Mouse (Mus musculus): ENCODE measurements around the gene Abhd4. TPM values are rescaled to one million over a fixed set of nuclear protein-coding genes. Genes with fewer than 3 reads are reported as not detected.

Gene Abhd4
- polyA plus RNA-seq, 1 experiment from 2014 or later: 27.6 TPM

DNA sequence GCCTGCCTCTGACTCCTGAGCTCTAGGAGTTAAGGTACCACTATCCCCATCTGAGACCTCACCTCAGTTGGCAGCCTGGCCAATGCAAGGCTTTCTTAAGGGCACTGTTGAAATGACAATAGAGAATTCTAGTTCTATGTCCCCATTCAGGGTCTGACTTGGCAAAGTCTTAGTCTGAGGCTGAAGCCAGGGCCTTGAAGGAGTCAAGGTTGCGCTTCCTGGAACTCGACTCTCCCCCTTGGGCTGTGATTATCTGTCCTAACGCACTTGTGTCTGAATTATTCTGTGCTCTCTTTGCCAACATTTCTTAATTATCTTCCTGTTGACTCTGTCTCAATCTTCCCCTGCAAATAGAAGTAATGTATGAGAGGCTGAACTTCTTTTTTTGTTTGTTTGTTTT is 46.7 kb downstream of the Abhd4 start:
- 80% methylated on average over 3 of the region's 3 CpGs for WGBS
- Histone ChIP-seq H3K36me3 (ENCODE audit: control insufficient read depth, insufficient read depth, low read length) (no peaks in the 10 kb centered on the region), H3K4me3 (ENCODE audit: low read depth, low read length) (no peak overlapping the region), H3K9ac (ENCODE audit: low read depth, low read length) (no peak overlapping the region), H3K27me3 (replicated peaks; ENCODE audit: control insufficient read depth, insufficient read depth, low read length) (no peaks in the 10 kb centered on the region), H3K9me3 (ENCODE audit: control insufficient read depth, low read length) (no peaks in the 10 kb centered on the region), H3K4me1 (replicated peaks; ENCODE audit: control insufficient read depth, insufficient read depth, low read length) (no peaks in the 10 kb centered on the region), H3K27ac (ENCODE audit: low read depth, low read length) (no peak overlapping the region), H3K4me2 (no peak overlapping the region)
- no peak for ATAC-seq (replicated peaks; ENCODE audit: low FRiP score)
- no peak for DNase-seq (ENCODE audit: low spot score)

GRCm38 (mm10) chr14:54311763-54312162 is 57.8 kb downstream of the Abhd4 start:
- no peak for ATAC-seq (replicated peaks; ENCODE audit: low FRiP score)
- H3K36me3 ChIP-seq (ENCODE audit: control insufficient read depth, insufficient read depth, low read length): no peaks in the 10 kb centered on the region
- 39% methylated on average over 3 of the region's 3 CpGs for WGBS

More at GRCm38 (mm10) chr14:54311763-54312162, 57.8 kb downstream of the Abhd4 start:
- H3K4me1 ChIP-seq (replicated peaks; ENCODE audit: control insufficient read depth, insufficient read depth, low read length): no peaks in the 10 kb centered on the region
- no peak overlapping the region for H3K4me2 ChIP-seq
- H3K27ac ChIP-seq (ENCODE audit: low read depth, low read length): no peak overlapping the region
- H3K9ac ChIP-seq (ENCODE audit: low read depth, low read length): no peak overlapping the region
- H3K27me3 ChIP-seq (replicated peaks; ENCODE audit: control insufficient read depth, insufficient read depth, low read length): no peaks in the 10 kb centered on the region
- DNase-seq (ENCODE audit: low spot score): no peak
- no peaks in the 10 kb centered on the region for H3K9me3 ChIP-seq (ENCODE audit: control insufficient read depth, low read length)
- H3K4me3 ChIP-seq (ENCODE audit: low read depth, low read length): no peak overlapping the region

Other genes starting within 250 kb of the Abhd4 start
- gene Dad1, start 84 bp upstream of the Abhd4 start, polyA plus RNA-seq (2014; fragmentation: Nextera tagmentation; extraction: Ambion mirVana): 309 and 312 TPM in 2 replicates
- gene Olfr49, start 30.8 kb downstream of the Abhd4 start, polyA plus RNA-seq (2014; fragmentation: Nextera tagmentation; extraction: Ambion mirVana): not detected in 2 replicates
- gene Oxa1l, start 106.6 kb downstream of the Abhd4 start, polyA plus RNA-seq (2014; fragmentation: Nextera tagmentation; extraction: Ambion mirVana): 42.3 and 46.7 TPM in 2 replicates
- gene Slc7a7, start 163.6 kb downstream of the Abhd4 start, polyA plus RNA-seq (2014; fragmentation: Nextera tagmentation; extraction: Ambion mirVana): 8.3 and 10.0 TPM in 2 replicates
- gene Mrpl52, start 172.7 kb downstream of the Abhd4 start, polyA plus RNA-seq (2014; fragmentation: Nextera tagmentation; extraction: Ambion mirVana): 309 and 329 TPM in 2 replicates
- gene Mmp14, start 177.4 kb downstream of the Abhd4 start, polyA plus RNA-seq (2014; fragmentation: Nextera tagmentation; extraction: Ambion mirVana): 56.6 and 57.6 TPM in 2 replicates
- 38.6 and 41.3 TPM in 2 replicates for gene Lrp10, start 209.9 kb downstream of the Abhd4 start, polyA plus RNA-seq (2014; fragmentation: Nextera tagmentation; extraction: Ambion mirVana)
- 0.29 and 0.78 TPM in 2 replicates for gene Rem2, start 221.9 kb downstream of the Abhd4 start, polyA plus RNA-seq (2014; fragmentation: Nextera tagmentation; extraction: Ambion mirVana)

Measured in liver, embryonic 11.5 days (tissue).